In genomic region chr6:122601031-122601430, GRCm38 (mm10) we compare ENCODE assay signal across 22 mouse cellular contexts. TPM values are rescaled to one million over a fixed set of nuclear protein-coding genes. Genes with fewer than 3 reads are reported as not detected.
"Had no signal": no experiment of that assay in that cellular context is flagged by ENCODE, and none has a peak within 500 bp of the region (broad histone marks: within the 10 kb centered on the region; RNA-seq: fewer than 3 reads in every experiment).

No protein-coding gene starts in this region.

- H3K36me3 ChIP-seq: intestine, embryonic 15.5 days; limb, embryonic 10.5 days; lung, embryonic 15.5 days; midbrain, embryonic 15.5 days; neural tube, embryonic 13.5 days had no signal

- H3K27ac ChIP-seq: intestine, embryonic 15.5 days; left cerebral cortex, adult 2 months; limb, embryonic 10.5 days; lung, embryonic 15.5 days; midbrain, embryonic 15.5 days; neural tube, embryonic 13.5 days had no signal

- H3K4me1 ChIP-seq: intestine, embryonic 15.5 days; limb, embryonic 10.5 days; lung, embryonic 15.5 days had no signal

- ATAC-seq: intestine, embryonic 15.5 days; midbrain, embryonic 15.5 days had no signal

- H3K27me3 ChIP-seq: intestine, embryonic 15.5 days; lung, embryonic 15.5 days; midbrain, embryonic 15.5 days; neural tube, embryonic 13.5 days had no signal

- H3K4me3 ChIP-seq: intestine, embryonic 15.5 days; left cerebral cortex, adult 2 months; limb, embryonic 10.5 days; lung, embryonic 15.5 days; midbrain, embryonic 15.5 days; neural tube, embryonic 13.5 days had no signal

- H3K9me3 ChIP-seq: intestine, embryonic 15.5 days; limb, embryonic 10.5 days; lung, embryonic 15.5 days; midbrain, embryonic 15.5 days; neural tube, embryonic 13.5 days had no signal

- DNase-seq: kidney, adult 18-20 months; kidney, postnatal 14 days; retina, postnatal 1 day; thymus, adult 18-20 months; thymus, postnatal 14 days had no signal

RNA-seq across cellular contexts. Expression of gene Gdf3, which starts 8.9 kb away (rescaled TPM):
- total RNA-seq: layer of hippocampus, adult 8-10 months; layer of hippocampus, postnatal 14 days; left cerebral cortex, adult 2 months; left cerebral cortex, postnatal 14 days had no signal
- polyA plus RNA-seq: kidney, embryonic 14.5 days; limb, embryonic 10.5 days; lung, embryonic 15.5 days; midbrain, embryonic 15.5 days; neural tube, embryonic 13.5 days; small intestine, adult 2 months; stomach, embryonic 14.5 days had no signal

RNA-seq across cellular contexts. Expression of gene Dppa3, which starts 25.2 kb away (rescaled TPM):
- total RNA-seq: layer of hippocampus, adult 8-10 months; layer of hippocampus, postnatal 14 days; left cerebral cortex, adult 2 months; left cerebral cortex, postnatal 14 days; megakaryocyte progenitor cell, adult 5-6 weeks; monocyte, adult 5-6 weeks had no signal
- polyA plus RNA-seq: intestine, embryonic 15.5 days; kidney, embryonic 14.5 days; large intestine, adult 2 months; limb, embryonic 10.5 days; liver, embryonic 16.5 days; lung, embryonic 15.5 days; midbrain, embryonic 11.5 days; midbrain, embryonic 15.5 days; neural tube, embryonic 13.5 days; small intestine, adult 2 months; stomach, embryonic 14.5 days had no signal

RNA-seq across cellular contexts. Expression of gene Aicda, which starts 47.4 kb away (rescaled TPM):
- total RNA-seq: layer of hippocampus, adult 8-10 months; layer of hippocampus, postnatal 14 days; left cerebral cortex, adult 2 months; left cerebral cortex, postnatal 14 days; megakaryocyte progenitor cell, adult 5-6 weeks; monocyte, adult 5-6 weeks had no signal
- polyA plus RNA-seq: intestine, embryonic 15.5 days; kidney, embryonic 14.5 days; limb, embryonic 10.5 days; liver, embryonic 16.5 days; lung, embryonic 15.5 days; midbrain, embryonic 11.5 days; stomach, embryonic 14.5 days had no signal
